ENCODE assay signal across 7 mouse cellular contexts in genomic region chrX:94844110-94844779, GRCm38 (mm10).
DNase-seq lines count a peak whose midpoint lies in the region; ATAC-seq and TF ChIP-seq lines count a peak whose summit lies in the region.
"Not testable (repeated sequence)": the region's sequence is repeated elsewhere in the genome, so short reads cannot be mapped to it uniquely, and the experiment has no call there.

No protein-coding gene starts in this region.

- peak; percentile 23; the same call in 1 of the 2 replicates for TF ChIP-seq CTCF in liver, postnatal 0 days (IDR thresholded peaks at IDR 0.05; ENCODE audit: low read depth)

- H3K9me3 ChIP-seq in forebrain, embryonic 16.5 days (ENCODE audit: control insufficient read depth, low read length); hindbrain, embryonic 13.5 days; liver, postnatal 0 days (ENCODE audit: low read length); midbrain, embryonic 15.5 days: not testable (repeated sequence)

- DNase-seq in adrenal gland, postnatal 25 days = peak; percentile 28
- peak; percentile 25 to 71 for DNase-seq in cerebellum, postnatal 25 days
- DNase-seq in layer of hippocampus, adult 11-12 months (ENCODE audit: low spot score) = peak; percentile 8
- not testable (repeated sequence) for DNase-seq in liver, postnatal 0 days

- not testable (repeated sequence) for H3K4me3 ChIP-seq in forebrain, embryonic 16.5 days (replicated peaks; ENCODE audit: low read length); hindbrain, embryonic 13.5 days; liver, postnatal 0 days (ENCODE audit: low read depth, low read length); midbrain, embryonic 15.5 days

- ATAC-seq in forebrain, embryonic 16.5 days = peak; percentile 95
- peak; percentile 66 for ATAC-seq in hindbrain, embryonic 13.5 days (ENCODE audit: low FRiP score)
- ATAC-seq in liver, postnatal 0 days = peak; percentile 49; the same call in 1 of the 2 replicates
- ATAC-seq in midbrain, embryonic 15.5 days (replicated peaks) = peak; percentile 92

- H3K27ac ChIP-seq in forebrain, embryonic 16.5 days (ENCODE audit: low read length); hindbrain, embryonic 13.5 days; liver, postnatal 0 days (ENCODE audit: low read depth); midbrain, embryonic 15.5 days: not testable (repeated sequence)

- H3K9ac ChIP-seq in forebrain, embryonic 16.5 days (replicated peaks; ENCODE audit: low read depth, low read length); hindbrain, embryonic 13.5 days; liver, postnatal 0 days (replicated peaks); midbrain, embryonic 15.5 days: not testable (repeated sequence)

- H3K36me3 ChIP-seq in forebrain, embryonic 16.5 days (ENCODE audit: control insufficient read depth, insufficient read depth); hindbrain, embryonic 13.5 days; liver, postnatal 0 days (replicated peaks; ENCODE audit: insufficient read depth, low read length); midbrain, embryonic 15.5 days (replicated peaks): not testable (repeated sequence)

- H3K4me1 ChIP-seq in forebrain, embryonic 16.5 days (replicated peaks; ENCODE audit: control insufficient read depth, insufficient read depth, low read length); hindbrain, embryonic 13.5 days (replicated peaks); liver, postnatal 0 days (ENCODE audit: insufficient read depth); midbrain, embryonic 15.5 days: not testable (repeated sequence)

- 23% methylated on average over 2 of the region's 2 CpGs for WGBS in forebrain, embryonic 16.5 days
- 36% methylated on average over 2 of the region's 2 CpGs for WGBS in hindbrain, embryonic 13.5 days
- 27% methylated on average over 2 of the region's 2 CpGs for WGBS in liver, postnatal 0 days (ENCODE audit: insufficient replicate concordance)
- WGBS in midbrain, embryonic 15.5 days = 35% methylated on average over 2 of the region's 2 CpGs

- not testable (repeated sequence) for TF ChIP-seq EP300 in liver, postnatal 0 days (IDR thresholded peaks at IDR 0.05; ENCODE audit: low read depth)

- not testable (repeated sequence) for H3K4me2 ChIP-seq in forebrain, embryonic 16.5 days (ENCODE audit: low read length); hindbrain, embryonic 13.5 days; liver, postnatal 0 days (ENCODE audit: low read depth, low read length); midbrain, embryonic 15.5 days

- H3K27me3 ChIP-seq in forebrain, embryonic 16.5 days (replicated peaks; ENCODE audit: control insufficient read depth, insufficient read depth, low read length); hindbrain, embryonic 13.5 days; liver, postnatal 0 days (ENCODE audit: insufficient read depth, low read length); midbrain, embryonic 15.5 days (replicated peaks): not testable (repeated sequence)
